Comparison of ENCODE assay signal across 12 mouse cellular contexts in genomic region chr3:82652346-82652745, GRCm38 (mm10).
DNase-seq lines count a peak whose midpoint lies in the region.
"Had no signal": no experiment of that assay in that cellular context is flagged by ENCODE, and none has a peak within 500 bp of the region (broad histone marks: within the 10 kb centered on the region; RNA-seq: fewer than 3 reads in every experiment).

No protein-coding gene starts in this region.

- intact Hi-C loops in left cerebral cortex, postnatal 4 days (cut with DNase I): no loop called here
- intact Hi-C loops in left cerebral cortex, postnatal 25 days (cut with DNase I): loop anchor here (10.0 kb wide), 1 partner anchor 248 kb away; no protein-coding TSS in a partner anchor

- peak; percentile 28 for DNase-seq in left cerebral cortex, adult 11 months (ENCODE audit: low spot score)
- DNase-seq in left cerebral cortex, postnatal 4 days: no peak
- peak; percentile 27 for DNase-seq in layer of hippocampus, adult 9-10 months (ENCODE audit: low spot score)
- peak; percentile 59 to 85 for DNase-seq in left cerebral cortex, postnatal 25 days (ENCODE audit: low spot score in 2 of 2)
- DNase-seq in gastrocnemius, postnatal 25 days: no peak
- DNase-seq in retina, postnatal 1 day: no peak
- no peak for DNase-seq in adrenal gland, postnatal 36 days
- DNase-seq: cerebellum, adult 9-10 months; gastrocnemius, postnatal 14 days; liver; lung, adult 18-20 months; thymus, adult 18-20 months had no signal

Comparison
In these comparisons a context has a peak if more than half of its experiments do, and no peak if none do; other contexts are left out.
1. DNase-seq: peak in left cerebral cortex, adult 11 months (single experiment), layer of hippocampus, adult 9-10 months (single experiment) and left cerebral cortex, postnatal 25 days (2 of 2); none in left cerebral cortex, postnatal 4 days (single experiment), gastrocnemius, postnatal 25 days (single experiment), retina, postnatal 1 day (single experiment) and adrenal gland, postnatal 36 days (0 of 2).